Mouse (Mus musculus) megakaryocyte, embryonic 14.5 days (primary cell): ENCODE data around the gene Csrnp2. TPM values are rescaled to one million over a fixed set of nuclear protein-coding genes. Genes with fewer than 3 reads are reported as not detected.
A peak's percentile ranks its signal among the peaks of the same experiment; 100 is the strongest.
"Not testable (repeated sequence)": the region's sequence is repeated elsewhere in the genome, so short reads cannot be mapped to it uniquely, and the experiment has no call there.

Experiments
- H3K27me3 ChIP-seq: replicated peaks from 2 replicates; pipeline ENCODE3; 2012; ENCODE audit warnings: inconsistent platforms
- H3K36me3 ChIP-seq: replicated peaks from 2 replicates; pipeline ENCODE3; 2012; ENCODE audit warnings: low read length, inconsistent platforms, mixed read lengths
- H3K4me1 ChIP-seq: 2 replicates; pipeline ENCODE4 v1.6.1; 2012; ENCODE audit warnings: inconsistent platforms
- H3K4me3 ChIP-seq: replicated peaks from 2 replicates; pipeline ENCODE3; 2012; ENCODE audit warnings: moderate library complexity, mild to moderate bottlenecking, inconsistent platforms
- H3K9me3 ChIP-seq: 2 replicates; pipeline ENCODE4 v1.6.1; 2012; ENCODE audit warnings: inconsistent platforms
- FLI1 ChIP-seq: IDR thresholded peaks from 2 replicates; pipeline ENCODE4 v1.6.1; 2012; ENCODE audit warnings: low read length, inconsistent platforms, mixed read lengths
- GATA1 ChIP-seq: IDR thresholded peaks from 3 replicates; pipeline ENCODE4 v1.6.1; 2012; ENCODE audit warnings: mixed read lengths, low read length, inconsistent platforms, borderline replicate concordance
- polyA plus RNA-seq: library from polyadenylated mRNA; stranded (reverse); fragments of >175 nt; gene quantifications from 2 replicates; pipeline ENCODE4 v1.2.3, GENCODE M21; 2012; ENCODE audit warnings: low replicate concordance; ENCODE audit not compliant: insufficient read depth

The Csrnp2 gene
- polyA plus RNA-seq = 0.46 TPM in 1 of 2 replicates, not detected in the other

GRCm38 (mm10) chr15:100495102-100495501, at the start of gene Csrnp2:
Csrnp2 (minus strand) TSS chr15:100495488.
- no peaks in the 10 kb centered on the region for H3K36me3 ChIP-seq
- H3K4me3 ChIP-seq = peak within 1 kb of the TSS; percentile 96
- TF ChIP-seq GATA1 = no peak
- TF ChIP-seq FLI1 = no peak
- H3K4me1 ChIP-seq = peaks cover 33% of the 10 kb centered on the region
- H3K27me3 ChIP-seq = peaks cover 30% of the 10 kb centered on the region
- H3K9me3 ChIP-seq = peaks cover 9% of the 10 kb centered on the region

- H3K4me1 ChIP-seq, H3K9me3 ChIP-seq, H3K27me3 ChIP-seq, H3K4me3 ChIP-seq, H3K36me3 ChIP-seq: not testable (repeated sequence)
Measured at GRCm38 (mm10) chr15:100543651-100544030, 48.4 kb upstream of the Csrnp2 start.

- H3K9me3 ChIP-seq, H3K4me3 ChIP-seq, H3K36me3 ChIP-seq, H3K27me3 ChIP-seq, H3K4me1 ChIP-seq: not testable (repeated sequence)
Measured at GRCm38 (mm10) chr15:100542876-100543650, 47.8 kb upstream of the Csrnp2 start.

GRCm38 (mm10) chr15:100541426-100541825, 46.1 kb upstream of the Csrnp2 start:
- TF ChIP-seq GATA1 = no peak
- no peak for TF ChIP-seq FLI1
- no peaks in the 10 kb centered on the region for H3K36me3 ChIP-seq
- H3K9me3 ChIP-seq = peaks cover 3% of the 10 kb centered on the region; the same call in 1 of the 2 replicates
- H3K27me3 ChIP-seq = no peaks in the 10 kb centered on the region
- no peak overlapping the region for H3K4me3 ChIP-seq
- peaks cover 3% of the 10 kb centered on the region; the same call in 1 of the 2 replicates for H3K4me1 ChIP-seq

GRCm38 (mm10) chr15:100541001-100541400, 45.7 kb upstream of the Csrnp2 start:
- not testable (repeated sequence) for H3K9me3 ChIP-seq, H3K36me3 ChIP-seq, H3K4me3 ChIP-seq, H3K27me3 ChIP-seq, H3K4me1 ChIP-seq

- no peak for TF ChIP-seq GATA1
- no peak for TF ChIP-seq FLI1
- H3K27me3 ChIP-seq = peaks cover 2% of the 10 kb centered on the region
- peaks cover 7% of the 10 kb centered on the region for H3K36me3 ChIP-seq
- H3K9me3 ChIP-seq = peaks cover 7% of the 10 kb centered on the region
- peaks cover 3% of the 10 kb centered on the region; the same call in 1 of the 2 replicates for H3K4me1 ChIP-seq
- H3K4me3 ChIP-seq = no peak overlapping the region
Measured at GRCm38 (mm10) chr15:100539411-100539810, 44.1 kb upstream of the Csrnp2 start.

GRCm38 (mm10) chr15:100537913-100538312, 42.6 kb upstream of the Csrnp2 start:
- H3K9me3 ChIP-seq = peaks cover 7% of the 10 kb centered on the region
- H3K36me3 ChIP-seq = peaks cover 12% of the 10 kb centered on the region
- TF ChIP-seq FLI1 = no peak
- peaks cover 3% of the 10 kb centered on the region; the same call in 1 of the 2 replicates for H3K4me1 ChIP-seq
- H3K4me3 ChIP-seq = no peak overlapping the region
- peaks cover 4% of the 10 kb centered on the region for H3K27me3 ChIP-seq

- peaks cover 17% of the 10 kb centered on the region for H3K36me3 ChIP-seq
- no peaks in the 10 kb centered on the region for H3K9me3 ChIP-seq
- no peaks in the 10 kb centered on the region for H3K27me3 ChIP-seq
- H3K4me1 ChIP-seq = peaks cover 16% of the 10 kb centered on the region
- H3K4me3 ChIP-seq = peak overlapping the region; percentile 60
- TF ChIP-seq FLI1 = no peak
- no peak for TF ChIP-seq GATA1
Measured at GRCm38 (mm10) chr15:100527900-100528299, 32.6 kb upstream of the Csrnp2 start.

GRCm38 (mm10) chr15:100525405-100525804, 30.1 kb upstream of the Csrnp2 start:
- peaks cover 9% of the 10 kb centered on the region for H3K4me1 ChIP-seq
- H3K27me3 ChIP-seq = no peaks in the 10 kb centered on the region
- peaks cover 27% of the 10 kb centered on the region for H3K36me3 ChIP-seq
- no peaks in the 10 kb centered on the region for H3K9me3 ChIP-seq
- no peak overlapping the region for H3K4me3 ChIP-seq
- no peak for TF ChIP-seq GATA1
- no peak for TF ChIP-seq FLI1

GRCm38 (mm10) chr15:100520306-100520705, 25.0 kb upstream of the Csrnp2 start:
- Histone ChIP-seq H3K36me3 (peaks cover 50% of the 10 kb centered on the region), H3K27me3 (no peaks in the 10 kb centered on the region), H3K4me1 (peaks cover 5% of the 10 kb centered on the region), H3K9me3 (no peaks in the 10 kb centered on the region), H3K4me3 (no peak overlapping the region)
- TF ChIP-seq GATA1 = no peak
- no peak for TF ChIP-seq FLI1

GRCm38 (mm10) chr15:100515121-100515520, 19.8 kb upstream of the Csrnp2 start:
- TF ChIP-seq FLI1 (no peak), GATA1 (no peak)
- no peak overlapping the region for H3K4me3 ChIP-seq
- no peaks in the 10 kb centered on the region for H3K9me3 ChIP-seq
- H3K27me3 ChIP-seq = no peaks in the 10 kb centered on the region
- peaks cover 9% of the 10 kb centered on the region for H3K4me1 ChIP-seq
- peaks cover 64% of the 10 kb centered on the region for H3K36me3 ChIP-seq
